Mouse (Mus musculus) gastrocnemius, postnatal 36 days (tissue): Measurements from ENCODE around the gene Ntrk3. TPM values are rescaled to one million over a fixed set of nuclear protein-coding genes. Genes with fewer than 3 reads are reported as not detected.

Source experiments
- total RNA-seq, 2 experiments: library from RNA; stranded (reverse); gene quantifications; 2 replicates each; pipeline ENCODE4 v1.2.3; 2021

Ntrk3 gene
- total RNA-seq, 2 experiments from 2014 or later: 1.3 to 1.8 TPM

Other genes starting within 250 kb of the Ntrk3 start
- 10 to 100 TPM; 28.7 to 33.8 TPM for gene Mrps11, start 45.1 kb upstream of the Ntrk3 start, total RNA-seq
- 10 to 100 TPM; 27.4 to 31.7 TPM for gene Mrpl46, start 45.5 kb upstream of the Ntrk3 start, total RNA-seq
- gene Det1, start 109.3 kb upstream of the Ntrk3 start, total RNA-seq: 10 to 100 TPM; 16.0 to 16.5 TPM
- 10 to 100 TPM; 40.5 to 50.0 TPM for gene Aen, start 157.8 kb upstream of the Ntrk3 start, total RNA-seq
- 1 to 10 TPM; 1.4 to 1.8 TPM for gene Isg20, start 175.4 kb upstream of the Ntrk3 start, total RNA-seq